Mouse (Mus musculus) myocyte (in vitro differentiated cells): ENCODE measurements around the gene Plcb3. TPM values are rescaled to one million over a fixed set of nuclear protein-coding genes. Genes with fewer than 3 reads are reported as not detected.

Source experiments
- H3K27me3 ChIP-seq: one replicate; pipeline ENCODE4 v1.6.1; 2011; ENCODE audit not compliant: control insufficient read depth, insufficient read depth, insufficient read length
- H3K36me3 ChIP-seq: one replicate; pipeline ENCODE4 v1.6.1; 2011; ENCODE audit not compliant: control insufficient read depth, insufficient read depth
- H3K4me2 ChIP-seq: one replicate; pipeline ENCODE4 v1.6.1; 2011; ENCODE audit warnings: low read depth, control low read depth
- H3K4me3 ChIP-seq: one replicate; pipeline ENCODE4 v1.5.1; 2011; ENCODE audit warnings: mild to moderate bottlenecking, control low read depth, moderate library complexity
- H3K79me2 ChIP-seq: one replicate; pipeline ENCODE4 v1.6.1; 2011; ENCODE audit not compliant: control insufficient read depth, insufficient read depth
- H3ac ChIP-seq: one replicate; pipeline ENCODE4 v1.6.1; 2011; ENCODE audit not compliant: control insufficient read depth, insufficient read length
- CEBPB ChIP-seq: IDR thresholded peaks from 2 replicates; pipeline ENCODE4 v1.6.1; 2011; ENCODE audit warnings: mild to moderate bottlenecking, moderate library complexity; ENCODE audit not compliant: poor library complexity, insufficient read depth, severe bottlenecking
- E2F4 ChIP-seq: IDR thresholded peaks from one replicate; pipeline ENCODE4 v1.6.1; 2011; ENCODE audit warnings: mild to moderate bottlenecking, control low read depth, moderate library complexity; ENCODE audit not compliant: insufficient read depth
- MAX ChIP-seq: IDR thresholded peaks from one replicate; pipeline ENCODE4 v1.6.1; 2011; ENCODE audit warnings: low read depth, mild to moderate bottlenecking, control low read depth
- MYOD1 ChIP-seq, 3 experiments: IDR thresholded peaks; one replicate each; pipeline ENCODE4 v1.6.1; 2011; ENCODE audit warnings: control low read depth in 2 of 3, low read depth in 2 of 3, mild to moderate bottlenecking in 2 of 3, moderate library complexity in 1 of 3; ENCODE audit not compliant: insufficient read length in 2 of 3, control insufficient read depth in 1 of 3
- MYOG ChIP-seq, 3 experiments: IDR thresholded peaks; one replicate each; pipeline ENCODE4 v1.6.1; 2011; ENCODE audit warnings: control low read depth in 2 of 3, low read depth in 2 of 3, mild to moderate bottlenecking in 2 of 3; ENCODE audit not compliant: insufficient read length in 2 of 3, control insufficient read depth in 1 of 3, insufficient read depth in 1 of 3
- POLR2A ChIP-seq: IDR thresholded peaks from one replicate; pipeline ENCODE4 v1.6.1; 2011; ENCODE audit warnings: low read depth, mild to moderate bottlenecking, control low read depth, moderate library complexity; ENCODE audit not compliant: insufficient read length
- POLR2AphosphoS2 ChIP-seq: IDR thresholded peaks from one replicate; pipeline ENCODE4 v1.6.1; 2011; ENCODE audit warnings: low read depth, control low read depth; ENCODE audit not compliant: insufficient read length
- REST ChIP-seq: IDR thresholded peaks from one replicate; pipeline ENCODE4 v1.6.1; 2011; ENCODE audit warnings: mild to moderate bottlenecking, control low read depth, moderate library complexity; ENCODE audit not compliant: insufficient read depth, insufficient read length
- SRF ChIP-seq: IDR thresholded peaks from one replicate; pipeline ENCODE4 v1.6.1; 2011; ENCODE audit warnings: low read depth; ENCODE audit not compliant: control insufficient read depth, insufficient read length
- TCF12 ChIP-seq: IDR thresholded peaks from one replicate; pipeline ENCODE4 v1.6.1; 2011; ENCODE audit warnings: mild to moderate bottlenecking, control low read depth; ENCODE audit not compliant: poor library complexity, insufficient read depth, severe bottlenecking
- TCF3 ChIP-seq: IDR thresholded peaks from one replicate; pipeline ENCODE4 v1.6.1; 2011; ENCODE audit warnings: low read depth, control low read depth; ENCODE audit not compliant: insufficient read length
- USF1 ChIP-seq: IDR thresholded peaks from one replicate; pipeline ENCODE4 v1.6.1; 2011; ENCODE audit warnings: low read depth, mild to moderate bottlenecking, control low read depth, moderate library complexity
- polyA plus RNA-seq: library from polyadenylated mRNA; unstranded; fragments of >200 nt; fragmentation: generic; extraction: Trizol; gene quantifications from one replicate; pipeline ENCODE4 v1.2.1, GENCODE M21; 2012; ENCODE audit warnings: missing spikeins

Gene Plcb3
- polyA plus RNA-seq, 1 experiment: 34.3 TPM

DNA sequence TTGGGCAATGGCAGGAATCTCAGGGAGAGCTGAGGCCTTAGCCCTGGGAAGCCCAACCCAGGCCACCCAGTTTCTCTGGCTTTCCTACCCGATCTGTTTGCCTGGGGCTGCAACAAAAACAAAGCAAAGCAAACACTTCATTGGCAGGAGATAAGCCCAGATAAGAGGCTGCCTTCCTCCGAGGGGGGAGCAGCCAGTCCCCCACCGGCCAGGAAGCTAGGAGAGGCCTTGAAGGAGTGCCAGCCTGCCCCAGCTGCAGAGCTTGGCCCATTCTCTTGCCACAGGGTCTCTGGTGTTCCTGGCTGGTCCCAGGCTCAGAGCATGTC lies 23.6 kb downstream of the Plcb3 start:
- no peaks in the 10 kb centered on the region for H3K36me3 ChIP-seq
- H3K79me2 ChIP-seq: no peaks in the 10 kb centered on the region
- peak overlapping the region; percentile 98 for H3K4me2 ChIP-seq
- H3ac ChIP-seq: peak overlapping the region; percentile 63
- TF ChIP-seq REST (no peak), MYOD1 (IDR thresholded peaks at IDR 0.05; ENCODE audit: control insufficient read depth in 1 of 3, insufficient read length in 2 of 3, low read depth in 2 of 3) (no peak), MAX (no peak), USF1 (no peak), TCF12 (no peak), SRF (no peak), CEBPB (no peak), TCF3 (no peak), POLR2A (peak; percentile 14), POLR2AphosphoS2 (peak; percentile 6), E2F4 (no peak), MYOG (IDR thresholded peaks at IDR 0.05; ENCODE audit: control insufficient read depth in 1 of 3, insufficient read depth in 1 of 3, insufficient read length in 2 of 3, low read depth in 2 of 3) (peak in 1 of 3 experiments; percentile 6)
- peak overlapping the region; percentile 86 for H3K4me3 ChIP-seq
- H3K27me3 ChIP-seq: no peaks in the 10 kb centered on the region

GRCm38 (mm10) chr19:6951994-6952711 lies 24.1 kb downstream of the Plcb3 start:
- H3K79me2 ChIP-seq: no peaks in the 10 kb centered on the region
- H3K4me2 ChIP-seq: peak overlapping the region; percentile 98
- TF ChIP-seq POLR2AphosphoS2: peak; percentile 88
- 0 out of 2 replicates have a peak, but pooled peaks have one; percentile 12 for TF ChIP-seq CEBPB
- TF ChIP-seq MYOD1 (IDR thresholded peaks at IDR 0.05; ENCODE audit: control insufficient read depth in 1 of 3, insufficient read length in 2 of 3, low read depth in 2 of 3): peak in 1 of 3 experiments; percentile 8
- peak; percentile 54 for TF ChIP-seq POLR2A
- TF ChIP-seq MYOG (IDR thresholded peaks at IDR 0.05; ENCODE audit: control insufficient read depth in 1 of 3, insufficient read depth in 1 of 3, insufficient read length in 2 of 3, low read depth in 2 of 3): no peak
- TF ChIP-seq SRF: no peak
- peak overlapping the region; percentile 86 for H3K4me3 ChIP-seq
- H3ac ChIP-seq: peak overlapping the region; percentile 63
- no peaks in the 10 kb centered on the region for H3K27me3 ChIP-seq
- H3K36me3 ChIP-seq: no peaks in the 10 kb centered on the region

DNA sequence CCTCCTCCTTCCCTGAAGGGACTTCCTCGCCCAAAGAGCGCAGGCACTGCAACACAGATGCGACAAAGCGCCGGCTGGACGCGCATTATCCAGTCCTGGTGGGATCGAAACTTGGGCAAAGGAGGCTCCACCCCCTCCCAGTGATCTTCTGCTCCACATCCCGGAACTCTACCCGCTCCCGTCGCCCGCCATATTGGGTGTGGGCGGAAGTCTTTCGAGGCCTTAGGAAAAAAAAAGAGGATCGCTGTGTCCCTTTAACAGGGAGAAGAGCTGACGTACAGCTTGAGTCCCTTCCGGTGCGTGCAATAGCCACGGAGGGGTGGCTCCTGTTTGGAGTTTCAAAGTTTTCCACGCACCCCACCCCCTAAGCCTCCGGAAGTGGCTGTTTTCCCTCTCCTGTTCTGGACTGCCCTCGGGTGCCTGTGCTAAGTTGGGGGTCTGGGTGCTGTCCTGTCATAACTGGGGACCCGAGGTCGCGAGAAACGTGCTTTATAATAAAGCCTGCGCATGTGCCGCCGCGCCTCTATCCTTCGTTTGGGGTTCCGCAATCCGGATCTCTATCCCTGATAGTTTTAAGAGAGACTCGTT lies 24.8 kb downstream of the Plcb3 start:
- Histone ChIP-seq H3K36me3 (no peaks in the 10 kb centered on the region), H3K79me2 (no peaks in the 10 kb centered on the region), H3ac (peak overlapping the region; percentile 63), H3K27me3 (no peaks in the 10 kb centered on the region), H3K4me3 (peak overlapping the region; percentile 86), H3K4me2 (peak overlapping the region; percentile 98)
- no peak for TF ChIP-seq E2F4
- no peak for TF ChIP-seq TCF12
- TF ChIP-seq POLR2A: peak; percentile 72
- no peak for TF ChIP-seq MYOD1 (IDR thresholded peaks at IDR 0.05; ENCODE audit: control insufficient read depth in 1 of 3, insufficient read length in 2 of 3, low read depth in 2 of 3)
- TF ChIP-seq MAX: peak; percentile 18
- peak; percentile 21 for TF ChIP-seq SRF
- no peak for TF ChIP-seq REST
- TF ChIP-seq POLR2AphosphoS2: peak; percentile 79
- TF ChIP-seq TCF3: no peak
- no peak for TF ChIP-seq CEBPB
- no peak for TF ChIP-seq MYOG (IDR thresholded peaks at IDR 0.05; ENCODE audit: control insufficient read depth in 1 of 3, insufficient read depth in 1 of 3, insufficient read length in 2 of 3, low read depth in 2 of 3)
- TF ChIP-seq USF1: no peak

DNA sequence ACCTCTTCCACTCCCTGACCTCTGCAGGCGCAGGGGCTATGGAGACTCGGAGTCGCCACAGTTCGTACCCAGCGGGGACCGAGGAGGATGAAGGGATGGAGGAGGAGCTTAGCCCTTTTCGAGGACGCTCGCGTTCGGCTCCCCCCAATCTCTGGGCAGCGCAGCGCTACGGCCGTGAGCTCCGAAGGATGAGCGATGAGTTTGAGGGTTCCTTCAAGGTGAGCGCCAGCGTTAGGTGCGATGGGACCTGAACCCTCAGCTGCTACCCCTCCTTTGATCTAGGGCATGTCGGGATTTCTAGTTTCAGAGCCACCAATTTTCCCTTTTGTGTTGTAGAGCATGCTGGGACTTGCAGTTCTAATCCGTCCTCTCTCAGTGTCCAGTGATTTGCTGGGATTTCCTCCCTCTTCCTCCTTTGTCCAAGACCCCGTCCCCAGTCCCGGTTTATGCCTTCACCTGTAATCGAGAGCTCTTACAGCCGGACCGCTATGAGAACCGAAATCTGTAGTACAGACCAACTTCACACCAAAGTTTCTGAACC lies 25.6 kb downstream of the Plcb3 start:
- Histone ChIP-seq H3K79me2 (no peaks in the 10 kb centered on the region), H3K36me3 (no peaks in the 10 kb centered on the region), H3ac (peak overlapping the region; percentile 63), H3K4me3 (peak overlapping the region; percentile 86), H3K27me3 (no peaks in the 10 kb centered on the region), H3K4me2 (peak overlapping the region; percentile 87)
- peak; percentile 94 for TF ChIP-seq POLR2AphosphoS2
- TF ChIP-seq MYOD1 (IDR thresholded peaks at IDR 0.05; ENCODE audit: control insufficient read depth in 1 of 3, insufficient read length in 2 of 3, low read depth in 2 of 3): no peak
- TF ChIP-seq POLR2A: peak; percentile 74
- TF ChIP-seq SRF: no peak
- TF ChIP-seq TCF12: no peak
- no peak for TF ChIP-seq CEBPB
